Mouse (Mus musculus) kidney, adult 8-10 months (tissue): Measurements from ENCODE around the gene Snrpc.

Experiments
- DNase-seq, 2 experiments: peaks; one replicate each; pipeline ENCODE4 v3.0.0; 2022

Gene Snrpc

GRCm38 (mm10) chr17:27819971-27820567 lies 17.9 kb upstream of the Snrpc start:
- DNase-seq, result peak; percentile 61 to 70

- DNase-seq, result peak; percentile 97 to 98
These were observed 17.2 kb upstream of the Snrpc start, which contains the start of gene D17Wsu92e for GRCm38 (mm10) chr17:27820568-27821406. Gene D17Wsu92e, minus strand, starts transcription at chr17:27820648.

GRCm38 (mm10) chr17:27821407-27822338 lies 16.3 kb upstream of the Snrpc start:
- peak; percentile 69 to 72 for DNase-seq

- no peak for DNase-seq
These were observed 14.6 kb upstream of the Snrpc start for GRCm38 (mm10) chr17:27823142-27823905.

GRCm38 (mm10) chr17:27824941-27825340 lies 13.0 kb upstream of the Snrpc start:
- no peak for DNase-seq

GRCm38 (mm10) chr17:27825539-27825938 lies 12.4 kb upstream of the Snrpc start:
- DNase-seq, result no peak

GRCm38 (mm10) chr17:27825984-27826905 lies 11.7 kb upstream of the Snrpc start:
- DNase-seq, result peak; percentile 68

GRCm38 (mm10) chr17:27826908-27827383 lies 11.0 kb upstream of the Snrpc start:
- peak in 1 of 2 experiments; percentile 28 for DNase-seq

- DNase-seq, result no peak
These were observed 10.4 kb upstream of the Snrpc start for GRCm38 (mm10) chr17:27827511-27827910.

GRCm38 (mm10) chr17:27830411-27830810 lies 7.5 kb upstream of the Snrpc start:
- peak in 1 of 2 experiments; percentile 25 for DNase-seq

- peak; percentile 98 for DNase-seq
These were observed 1.7 kb downstream of the Snrpc start for GRCm38 (mm10) chr17:27839469-27840252.

GRCm38 (mm10) chr17:27848351-27848750 lies 10.4 kb downstream of the Snrpc start:
- DNase-seq, result no peak

GRCm38 (mm10) chr17:27851076-27851475 lies 13.1 kb downstream of the Snrpc start:
- DNase-seq, result no peak

- DNase-seq, result peak; percentile 71 to 77
These were observed 18.4 kb downstream of the Snrpc start, which contains the start of gene Uhrf1bp1 for GRCm38 (mm10) chr17:27856265-27856797. Gene Uhrf1bp1, plus strand, starts transcription at chr17:27856441.

- peak; percentile 54 to 67 for DNase-seq
These were observed 19.1 kb downstream of the Snrpc start for GRCm38 (mm10) chr17:27856798-27857648.

GRCm38 (mm10) chr17:27857649-27858475 lies 19.9 kb downstream of the Snrpc start:
- no peak for DNase-seq

- no peak for DNase-seq
These were observed 21.2 kb downstream of the Snrpc start for GRCm38 (mm10) chr17:27859131-27859530.

- DNase-seq, result no peak
These were observed 27.5 kb downstream of the Snrpc start for GRCm38 (mm10) chr17:27865461-27865860.
